Mouse (Mus musculus) G1E (cell line): Measurements from ENCODE around the gene Tmem19.

ENCODE experiments used
- CTCF ChIP-seq: IDR thresholded peaks from 2 replicates; pipeline ENCODE4 v1.5.1; 2012; ENCODE audit warnings: low read depth, low read length, inconsistent platforms, mixed read lengths
- GATA1 ChIP-seq: IDR thresholded peaks from 2 replicates; pipeline ENCODE4 v1.6.1; 2012; ENCODE audit warnings: borderline replicate concordance, low read length, inconsistent platforms, mixed read lengths
- GATA2 ChIP-seq: IDR thresholded peaks from 2 replicates; pipeline ENCODE4 v1.6.1; 2012; ENCODE audit warnings: low read depth, low read length, inconsistent platforms, borderline replicate concordance
- POLR2AphosphoS5 ChIP-seq: IDR thresholded peaks from 2 replicates; pipeline ENCODE4 v1.6.1; 2012; ENCODE audit warnings: low read depth, low read length, inconsistent platforms; ENCODE audit not compliant: insufficient replicate concordance
- TAL1 ChIP-seq: conservative IDR thresholded peaks from 2 replicates; pipeline ENCODE4 v1.6.1; 2012; ENCODE audit warnings: low read depth, low read length, inconsistent platforms, mixed read lengths

DNA sequence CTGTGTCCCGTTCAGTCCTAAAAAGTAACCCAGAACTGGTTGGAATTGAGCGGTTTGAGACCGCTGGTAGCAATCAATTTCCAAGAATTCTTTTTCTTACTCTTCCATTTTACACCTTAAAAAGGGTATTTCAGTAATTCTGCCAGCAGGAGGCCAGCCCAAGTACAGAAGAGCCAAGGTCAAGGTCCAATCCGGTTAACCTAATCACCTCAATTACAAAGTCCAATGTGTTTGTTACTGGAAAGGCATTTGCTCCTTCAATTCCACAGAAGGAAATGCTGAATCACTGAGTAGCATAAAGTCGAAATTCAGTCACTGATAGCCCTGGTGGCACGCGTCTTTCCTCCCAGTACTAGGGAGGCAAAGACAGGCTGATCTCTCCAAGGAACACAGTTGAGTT lies 3.2 kb downstream of the Tmem19 start:
- TF ChIP-seq GATA2 = no peak
- TF ChIP-seq CTCF = no peak
- TF ChIP-seq TAL1 = no peak
- TF ChIP-seq GATA1 = no peak
- no peak for TF ChIP-seq POLR2AphosphoS5
